Mouse (Mus musculus): ENCODE results near the gene Tarbp1.
"Not testable (repeated sequence)": the region's sequence is repeated elsewhere in the genome, so short reads cannot be mapped to it uniquely, and the experiment has no call there.

The Tarbp1 gene

DNA sequence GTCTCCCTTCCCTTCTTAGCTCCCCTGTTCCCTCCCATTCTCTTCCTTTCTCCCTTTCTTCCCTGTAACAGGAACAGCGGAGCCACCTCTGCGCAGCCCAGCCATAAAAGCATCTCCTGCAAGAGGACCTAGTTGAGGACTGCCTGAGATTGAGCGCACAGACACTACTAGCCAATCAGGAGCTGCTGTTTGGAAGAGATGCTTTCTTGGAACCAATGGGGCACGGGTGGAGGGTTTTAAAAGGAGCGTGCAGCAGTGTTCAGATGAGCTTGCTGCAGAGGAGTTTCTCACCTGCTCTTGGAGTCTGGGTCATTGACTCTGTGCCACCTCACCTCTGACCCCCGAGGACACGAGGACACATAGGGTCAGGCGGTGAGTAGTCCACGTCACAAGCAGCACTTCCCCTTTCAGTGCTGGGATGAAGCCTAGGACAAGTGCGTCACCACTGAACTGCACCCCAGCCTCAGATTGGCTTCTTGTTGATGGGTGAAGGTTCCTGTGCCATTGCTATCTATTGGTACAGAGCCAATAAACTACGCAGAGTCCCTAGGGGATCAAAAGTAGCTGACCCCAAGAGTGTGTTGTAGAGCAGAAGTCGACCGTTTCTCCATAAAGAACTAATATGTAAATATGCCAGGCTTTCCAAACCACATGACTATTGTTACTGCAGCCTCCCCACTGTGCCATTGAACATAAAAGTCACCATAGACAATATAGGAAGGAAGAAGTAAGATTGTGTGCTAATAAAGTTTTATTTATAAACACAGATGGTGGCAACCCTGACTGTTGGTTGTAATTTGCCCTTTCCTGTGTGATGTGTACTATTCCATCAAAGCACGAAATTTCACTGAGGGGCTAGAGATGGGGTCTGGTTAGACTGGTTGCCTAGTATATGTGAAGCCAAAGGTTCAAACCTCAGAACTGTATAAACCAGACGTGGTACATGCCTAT is 19.6 kb upstream of the Tarbp1 start:
- DNase-seq (ENCODE audit: low spot score in 2 of 2): no peak

DNA sequence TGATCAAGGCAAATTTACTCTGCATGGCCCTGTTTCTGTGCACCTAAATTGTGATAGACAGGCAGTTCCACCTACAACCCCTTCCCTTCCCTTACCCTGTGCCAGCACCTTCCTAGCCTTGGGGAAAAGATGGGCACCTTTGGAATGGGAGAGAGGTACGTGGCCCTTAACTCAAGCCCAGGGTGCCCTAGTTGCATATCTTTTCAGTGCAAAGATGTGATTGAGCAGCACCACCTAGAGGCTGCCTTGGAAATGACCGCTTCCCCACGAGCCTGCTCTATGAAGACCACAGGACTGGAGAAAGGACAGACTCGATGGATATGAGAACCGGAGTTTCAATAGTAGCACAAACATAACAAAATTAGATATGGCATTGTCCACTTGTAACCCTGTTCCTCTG is 8.1 kb upstream of the Tarbp1 start:
- DNase-seq (ENCODE audit: low spot score in 2 of 2): peak; percentile 46 to 54

DNA sequence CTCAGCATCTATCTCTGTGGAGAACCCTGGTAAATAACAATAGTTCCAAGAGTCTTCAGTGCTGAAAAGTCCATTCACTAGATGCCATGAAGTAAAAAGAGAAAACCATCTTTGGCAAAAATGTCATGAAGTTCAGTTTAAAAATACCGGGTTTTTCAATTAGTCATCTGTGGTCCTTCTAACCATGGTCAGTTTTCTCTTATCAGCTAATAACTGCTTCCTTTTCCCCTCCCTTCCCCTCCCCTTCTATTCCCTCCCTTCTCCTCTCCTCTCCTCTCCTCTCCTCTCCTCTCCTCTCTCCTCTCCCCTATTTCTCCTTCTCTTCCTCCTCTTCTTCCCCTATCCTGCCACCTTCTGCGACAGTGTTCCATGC is 7.5 kb upstream of the Tarbp1 start:
- no peak for DNase-seq (ENCODE audit: low spot score in 2 of 2)

GRCm38 (mm10) chr8:126481494-126482347 is 6.9 kb upstream of the Tarbp1 start:
- peak in 1 of 2 experiments; percentile 22 for DNase-seq (ENCODE audit: low spot score in 2 of 2)

GRCm38 (mm10) chr8:126480366-126480765 is 5.5 kb upstream of the Tarbp1 start:
- DNase-seq (ENCODE audit: low spot score in 2 of 2): no peak

DNA sequence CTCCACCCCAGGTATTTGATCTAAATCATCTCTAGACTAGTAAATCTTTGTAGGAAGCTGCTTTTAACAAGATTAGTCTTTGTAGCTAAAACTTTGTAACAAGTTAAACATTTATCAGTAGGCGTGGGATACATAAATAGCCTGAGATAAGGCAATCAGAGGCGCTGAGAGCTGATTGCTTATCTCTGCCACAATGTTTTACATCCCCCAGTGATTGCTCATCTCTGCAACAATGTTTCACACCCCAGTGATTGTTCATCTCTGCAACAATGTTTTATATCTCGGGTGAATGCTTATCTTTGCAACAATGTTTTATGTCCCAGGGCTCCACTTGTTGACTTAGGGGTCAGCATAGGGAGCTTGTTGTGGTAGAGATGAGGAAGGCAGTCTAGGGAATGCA is 3.8 kb upstream of the Tarbp1 start:
- no peak for DNase-seq (ENCODE audit: low spot score in 2 of 2)

GRCm38 (mm10) chr8:126476151-126476855 is 1.4 kb upstream of the Tarbp1 start:
- DNase-seq (ENCODE audit: low spot score in 2 of 2): not testable (repeated sequence)

DNA sequence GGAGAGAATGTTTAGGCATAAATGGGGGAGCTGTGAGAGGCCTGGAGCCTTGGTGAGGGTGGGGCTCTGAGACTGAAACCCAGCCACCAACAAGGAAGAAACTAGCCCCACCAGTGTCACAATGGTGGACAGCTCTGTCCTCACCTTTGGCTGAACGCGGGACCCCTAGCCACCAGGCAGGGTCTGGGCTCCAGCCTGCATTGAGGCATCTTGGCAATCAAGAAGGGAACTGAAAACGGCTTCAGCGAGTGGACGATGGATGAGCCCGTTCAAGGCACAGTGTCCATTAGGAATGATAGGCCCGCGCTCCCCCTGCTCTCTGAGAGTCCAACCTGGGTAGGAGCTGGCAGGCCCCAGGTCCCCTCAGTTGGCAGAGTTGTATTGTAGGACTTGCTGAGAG is 873 bp upstream of the Tarbp1 start:
- not testable (repeated sequence) for DNase-seq (ENCODE audit: low spot score in 2 of 2)

DNA sequence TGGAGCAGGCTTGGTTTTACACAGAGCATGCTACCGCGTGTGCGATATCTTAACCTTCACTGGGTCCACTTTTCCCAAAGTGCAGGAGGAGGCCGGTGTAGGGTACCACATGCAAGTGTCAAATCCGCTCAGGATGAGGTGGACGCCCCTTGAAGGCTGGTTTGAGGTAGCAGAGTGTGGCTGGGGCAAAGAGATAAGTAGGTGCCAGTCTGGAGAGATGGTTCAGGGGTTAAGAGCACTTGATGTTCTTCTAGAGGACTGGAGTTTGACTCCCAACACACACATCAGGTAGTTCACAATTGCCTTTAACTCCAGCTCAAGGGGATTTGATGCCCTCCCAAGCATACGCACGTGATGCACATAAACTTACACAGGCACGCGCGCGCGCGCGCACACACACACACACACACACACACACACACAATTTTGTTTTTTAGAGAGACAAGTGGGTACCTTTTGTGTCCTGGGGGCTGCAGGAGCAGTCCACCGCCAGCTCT is 1.0 kb downstream of the Tarbp1 start:
- DNase-seq (ENCODE audit: low spot score in 2 of 2): peak in 1 of 2 experiments; percentile 19

DNA sequence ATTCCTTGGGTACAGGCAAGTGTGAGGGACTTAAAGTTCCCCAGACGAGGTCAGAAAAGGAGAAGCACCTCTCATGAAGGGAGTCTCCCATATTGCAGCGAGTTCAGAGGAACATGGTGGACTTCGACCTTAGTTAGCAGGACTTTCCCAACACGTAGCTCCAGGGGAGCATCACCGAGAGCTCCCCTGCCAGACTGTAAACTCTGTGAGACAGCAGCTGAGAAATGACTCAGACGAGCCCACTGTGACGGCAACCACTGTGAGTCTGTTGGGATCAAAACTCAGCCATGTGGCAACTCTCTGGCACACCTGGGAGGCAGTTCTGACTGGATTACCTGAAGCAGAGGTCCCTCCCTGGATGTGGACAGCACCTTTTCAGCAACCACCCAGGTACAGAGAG is 10.8 kb downstream of the Tarbp1 start:
- DNase-seq (ENCODE audit: low spot score in 2 of 2): no peak

DNA sequence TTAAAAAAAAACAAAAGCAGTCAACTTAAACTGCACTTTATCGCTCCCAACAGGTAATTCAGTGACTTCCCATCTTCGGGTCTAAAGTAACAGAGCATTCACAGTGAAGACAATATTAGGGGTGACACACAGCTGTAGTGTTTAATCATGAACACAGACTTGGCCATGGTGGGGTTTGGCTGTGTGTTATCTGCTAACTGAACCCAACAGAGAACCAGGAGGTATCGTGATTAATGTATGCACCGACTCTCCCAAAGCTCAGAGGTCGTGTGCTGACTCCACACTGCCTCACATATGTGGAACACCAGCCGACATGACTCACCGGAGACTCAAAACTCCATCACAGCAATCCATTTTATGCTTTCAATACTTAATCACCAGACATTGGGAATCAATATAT is 13.1 kb downstream of the Tarbp1 start:
- DNase-seq (ENCODE audit: low spot score in 2 of 2): no peak

GRCm38 (mm10) chr8:126460274-126460673 is 14.6 kb downstream of the Tarbp1 start:
- DNase-seq (ENCODE audit: low spot score in 2 of 2): peak; percentile 59 to 63

DNA sequence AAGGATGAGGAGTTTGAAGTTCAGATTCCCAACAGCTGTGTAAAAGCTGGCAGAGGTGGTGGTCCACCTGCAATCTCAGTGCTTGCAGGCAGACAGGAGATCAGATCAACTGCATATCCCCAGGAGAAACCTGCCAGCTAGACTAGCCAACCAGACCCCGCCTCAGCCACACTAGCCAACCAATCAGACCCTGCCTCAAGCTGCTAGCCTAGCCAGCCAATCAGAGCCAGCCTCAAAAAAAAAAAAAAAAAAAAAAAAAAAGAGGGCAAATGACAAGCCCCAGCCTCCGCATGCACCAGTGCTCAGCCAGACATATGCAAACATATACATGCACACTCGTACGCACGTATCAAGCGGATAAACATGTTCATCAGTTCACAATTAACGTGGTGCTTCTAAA is 19.5 kb downstream of the Tarbp1 start:
- DNase-seq (ENCODE audit: low spot score in 2 of 2): no peak

DNA sequence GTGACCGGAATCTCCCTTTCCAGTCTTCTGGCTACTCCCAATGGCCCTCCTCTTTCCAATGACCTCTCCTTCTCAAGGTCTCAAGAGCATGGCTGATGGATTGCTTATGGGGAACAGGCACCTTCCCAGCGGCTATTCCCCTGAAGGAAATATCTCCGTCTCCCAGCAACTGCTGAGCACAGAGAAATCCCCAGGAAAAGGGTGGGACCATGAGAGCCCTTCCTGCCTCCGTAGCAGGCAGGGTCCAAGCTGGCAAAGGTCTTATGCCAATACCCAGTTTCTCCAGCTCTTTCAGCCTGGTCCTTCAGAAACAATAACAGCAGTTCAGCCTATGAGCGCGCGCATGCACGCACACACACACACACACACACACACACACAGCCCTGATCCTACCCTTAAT is 23.7 kb downstream of the Tarbp1 start:
- DNase-seq (ENCODE audit: low spot score in 2 of 2): no peak

DNA sequence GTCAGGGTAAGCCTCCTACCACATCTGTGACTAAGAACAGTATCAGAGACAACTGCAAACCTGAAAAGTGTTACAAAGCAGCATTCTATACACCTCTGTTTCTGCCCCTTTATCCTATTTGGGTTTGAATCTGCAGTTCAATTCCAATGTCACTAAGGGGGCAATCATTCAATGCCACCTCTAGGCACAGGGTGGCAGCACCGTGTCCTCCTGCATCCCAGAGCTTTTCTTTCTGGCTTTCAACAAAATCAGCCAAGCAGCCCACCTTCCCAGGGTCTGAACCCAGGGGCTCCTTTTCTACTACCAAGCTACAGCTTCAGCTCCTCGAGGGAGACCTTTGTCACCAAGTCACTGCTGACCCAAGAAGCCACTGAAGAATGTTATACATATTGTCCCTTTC is 35.9 kb downstream of the Tarbp1 start:
- DNase-seq (ENCODE audit: low spot score in 2 of 2): no peak

DNA sequence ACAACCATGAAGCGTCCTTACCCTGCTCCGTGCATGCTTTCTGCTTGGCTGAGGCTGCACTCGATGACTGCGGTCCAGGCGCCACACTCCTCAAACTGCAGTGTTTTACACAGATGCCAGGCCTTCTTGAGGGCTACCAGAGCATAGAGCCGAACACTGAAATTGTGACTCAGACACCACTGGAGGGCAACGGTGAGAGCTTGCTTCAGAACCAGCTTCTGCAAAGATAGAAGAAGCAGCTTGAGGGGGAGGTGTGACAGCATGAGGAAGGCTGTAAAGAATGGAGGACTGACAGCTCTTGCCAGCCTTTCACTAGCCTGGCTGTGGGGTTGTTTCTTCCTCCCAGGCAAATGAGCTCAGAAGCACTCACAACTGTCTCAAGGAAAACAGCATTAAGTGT is 41.0 kb downstream of the Tarbp1 start:
- DNase-seq (ENCODE audit: low spot score in 2 of 2): no peak

DNA sequence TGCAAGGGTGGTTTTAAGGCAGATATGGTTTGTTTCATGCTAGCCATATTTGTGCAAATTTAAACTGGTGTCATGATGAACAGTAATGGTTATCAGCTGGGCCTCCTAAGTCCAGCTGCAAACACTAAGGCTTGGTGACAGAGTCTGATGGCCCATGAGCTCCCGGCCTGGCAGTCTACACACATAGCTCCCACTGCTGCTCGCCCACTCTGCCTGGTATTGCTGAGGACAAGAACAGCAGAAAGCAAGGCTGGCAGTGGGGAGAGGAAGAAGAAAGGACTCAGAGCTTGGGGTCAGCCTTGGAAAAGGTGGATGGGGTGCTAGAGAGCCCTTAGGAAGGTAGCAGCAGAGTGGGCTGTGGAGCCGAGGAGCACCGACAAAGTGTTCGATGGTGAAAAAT is 45.2 kb downstream of the Tarbp1 start:
- DNase-seq (ENCODE audit: low spot score in 2 of 2): no peak

DNA sequence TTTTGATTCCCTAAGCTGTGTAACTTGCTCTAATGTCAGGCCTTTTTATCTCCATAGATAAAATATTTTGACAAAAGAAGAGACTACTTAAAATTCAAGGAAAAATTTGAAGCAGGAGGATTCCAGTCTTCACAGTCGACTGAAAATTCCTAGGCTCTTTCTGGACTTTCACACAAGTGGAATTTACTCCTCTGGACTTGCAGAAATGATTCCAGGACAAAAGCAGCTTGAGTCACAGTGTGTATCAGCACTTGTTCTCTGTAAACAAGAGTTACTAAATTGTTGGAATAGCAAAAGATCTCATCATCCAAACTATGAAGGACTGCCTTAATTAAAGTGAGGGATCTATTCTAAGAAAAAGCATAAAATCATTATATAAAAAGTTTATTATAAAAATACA is 49.9 kb downstream of the Tarbp1 start:
- no peak for DNase-seq (ENCODE audit: low spot score in 2 of 2)

GRCm38 (mm10) chr8:126424163-126424562 is 50.7 kb downstream of the Tarbp1 start:
- no peak for DNase-seq (ENCODE audit: low spot score in 2 of 2)

- peak in 1 of 2 experiments; percentile 3 for DNase-seq (ENCODE audit: low spot score in 2 of 2)
Measured at GRCm38 (mm10) chr8:126422920-126423300, 52.0 kb downstream of the Tarbp1 start.

DNA sequence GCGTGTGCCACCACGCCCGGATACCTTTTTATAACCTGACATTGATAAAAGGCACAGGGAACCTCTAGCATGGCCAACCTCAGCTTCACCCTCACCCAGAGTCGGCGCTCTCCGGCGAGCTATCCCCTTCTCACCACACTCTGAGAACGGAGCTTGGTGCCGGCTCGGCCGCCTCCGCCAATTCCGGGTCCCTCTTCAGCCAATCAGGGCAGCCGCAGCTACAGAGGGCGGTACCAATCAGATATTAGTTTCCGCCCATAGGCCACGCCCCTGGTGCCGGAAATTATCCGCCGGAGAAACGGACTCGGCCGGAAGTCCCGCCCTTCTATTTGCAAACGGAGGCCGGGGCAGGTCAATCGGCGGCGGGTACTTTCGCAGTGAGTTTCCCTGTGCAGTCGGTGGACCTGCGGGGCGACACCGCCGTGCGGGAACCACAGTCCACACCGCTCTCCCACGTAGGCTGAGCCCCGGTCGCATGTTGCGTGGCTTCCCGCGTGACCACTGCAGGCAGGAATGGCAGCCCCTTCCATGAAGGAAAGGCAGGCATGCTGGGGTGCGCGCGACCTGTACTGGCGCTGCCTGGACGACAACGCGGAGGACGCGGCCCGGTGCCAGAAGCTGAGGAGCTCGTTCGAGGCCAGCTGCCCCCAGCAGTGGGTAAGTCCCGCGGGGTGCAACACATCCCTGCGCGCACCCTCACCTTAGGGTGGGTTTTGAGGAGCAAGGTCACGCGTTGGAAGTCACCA is 52.5 kb downstream of the Tarbp1 start, which contains the start of gene Coa6:
Gene Coa6 (plus strand): TSS at position 342 of the 746 bp plus-strand sequence.
- DNase-seq (ENCODE audit: low spot score in 2 of 2): peak; percentile 97

All from spleen, postnatal 36 days (tissue).